Mouse (Mus musculus) layer of hippocampus, postnatal 36 days (tissue): ENCODE measurements at regions not wholly inside any gene's neighbourhood (a gene's known extent, or its start where the extent isn't known, plus 50 kb on each side); places are given as distances from the start of the nearest gene placed in this dataset.

Source experiments
- DNase-seq, 2 experiments: peaks; one replicate each; pipeline ENCODE4 v3.0.0; 2022

DNA sequence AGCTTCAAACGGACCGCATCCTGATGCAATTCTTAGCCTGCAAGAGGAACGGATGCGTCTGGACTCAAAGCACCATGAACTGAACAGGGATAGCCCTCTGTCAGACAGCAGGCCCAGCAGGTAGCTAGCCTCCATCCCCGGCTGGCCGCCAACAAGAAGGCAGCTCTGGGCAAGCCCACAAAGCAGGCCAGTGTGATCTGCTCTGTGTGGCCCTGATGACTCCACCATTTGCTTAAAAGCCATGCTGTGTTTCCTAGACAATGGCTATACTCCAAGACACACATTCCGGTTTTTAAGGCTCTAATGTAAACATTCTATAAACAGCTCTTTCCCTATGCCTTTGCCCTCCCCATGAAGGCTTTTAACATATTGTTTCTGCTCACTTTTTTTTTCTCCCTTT is 313.8 kb upstream of the Clint1 start:
- DNase-seq, result no peak

DNA sequence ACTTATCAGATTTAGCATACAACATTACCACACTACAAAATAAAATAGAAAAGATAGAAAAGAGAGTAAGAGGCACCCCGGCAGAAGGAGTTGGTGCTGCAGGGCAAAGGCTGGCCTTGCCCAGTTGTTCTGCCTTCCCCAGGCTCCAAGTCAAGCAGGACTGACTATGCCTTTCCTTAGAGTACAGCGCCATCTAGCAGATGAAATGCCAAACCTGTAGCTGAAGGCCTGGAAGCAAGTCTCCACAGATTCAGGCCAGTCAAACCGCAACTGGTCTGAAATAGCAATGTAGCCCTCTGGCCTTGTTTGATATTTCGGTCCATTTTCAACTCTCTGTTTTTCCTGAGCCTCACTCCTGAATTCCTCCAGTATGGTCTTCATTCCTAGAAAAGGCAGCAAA is 312.4 kb upstream of the Clint1 start:
- DNase-seq, result peak; percentile 51 to 58

DNA sequence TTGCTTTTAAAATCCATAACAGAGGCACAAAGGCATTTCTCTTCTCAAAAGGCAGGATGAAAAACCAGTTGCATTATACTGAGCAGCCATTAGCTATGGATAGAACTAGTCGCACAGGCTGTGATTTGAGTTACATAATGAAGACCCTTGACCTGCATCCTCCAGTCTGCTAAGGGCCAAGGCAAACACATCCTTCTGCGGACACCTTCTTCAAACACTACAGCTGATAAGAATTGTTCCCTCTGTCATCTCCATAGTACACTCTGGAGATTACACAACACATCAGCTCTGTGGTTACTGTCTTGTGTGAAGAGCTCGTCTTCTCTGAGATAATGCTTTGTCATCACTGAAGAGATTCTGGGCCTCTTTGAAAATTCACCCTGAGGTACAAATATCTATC is 307.3 kb upstream of the Clint1 start:
- no peak for DNase-seq

DNA sequence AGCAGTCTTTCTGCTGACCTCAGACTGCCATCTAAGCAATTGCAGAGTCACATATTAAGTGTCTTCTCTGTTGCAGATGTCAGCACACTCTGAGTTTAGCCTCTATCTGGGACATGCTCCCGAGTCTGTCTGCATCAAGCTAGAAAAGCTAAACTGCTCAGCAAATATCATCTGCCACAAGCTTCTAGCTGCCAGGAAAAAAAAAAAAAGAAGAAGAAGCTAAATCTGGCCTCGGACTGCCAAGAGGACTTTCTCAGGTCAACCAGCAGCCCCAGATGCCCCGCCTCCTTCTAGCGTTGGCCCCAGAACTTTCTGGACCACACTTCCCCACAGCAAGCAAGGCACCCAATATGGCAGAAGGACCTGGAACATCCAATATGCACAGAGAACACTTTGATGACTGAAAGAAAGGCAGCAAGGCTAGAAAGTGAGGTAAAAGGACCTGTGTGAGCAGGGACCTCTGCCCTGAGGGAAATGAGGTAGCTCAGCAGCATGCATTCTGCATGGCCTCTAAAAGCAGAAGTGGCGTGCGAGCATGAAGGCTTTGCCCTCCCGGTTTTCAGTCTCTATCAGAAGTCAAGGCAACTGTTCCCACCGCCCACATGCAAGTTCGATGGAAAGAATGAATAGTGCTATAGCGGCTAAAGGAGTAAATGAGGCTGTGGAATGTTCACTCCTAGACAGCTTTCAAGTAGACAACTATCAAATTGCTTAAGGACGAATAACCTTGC is 305.8 kb upstream of the Clint1 start:
- peak in 1 of 2 experiments; percentile 2 for DNase-seq

DNA sequence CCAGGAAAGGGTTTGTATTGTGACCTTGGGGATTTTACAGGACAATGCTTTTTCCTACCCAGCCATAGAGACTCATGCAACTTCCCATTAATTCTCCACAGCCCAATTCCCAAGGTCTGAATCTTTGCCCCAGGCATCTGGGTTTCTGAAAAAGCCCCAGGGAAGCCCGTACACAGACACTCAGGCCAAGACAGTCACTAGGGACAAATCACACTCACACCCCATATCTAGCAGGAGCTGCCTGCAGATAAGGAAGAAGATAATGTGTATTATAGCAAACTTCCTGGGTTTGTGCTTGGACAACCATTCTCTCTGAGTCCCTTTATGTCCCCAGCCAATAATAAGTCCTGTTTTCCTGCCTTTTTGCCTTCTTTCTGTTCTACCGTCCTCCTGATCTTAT is 305.0 kb upstream of the Clint1 start:
- DNase-seq, result no peak

DNA sequence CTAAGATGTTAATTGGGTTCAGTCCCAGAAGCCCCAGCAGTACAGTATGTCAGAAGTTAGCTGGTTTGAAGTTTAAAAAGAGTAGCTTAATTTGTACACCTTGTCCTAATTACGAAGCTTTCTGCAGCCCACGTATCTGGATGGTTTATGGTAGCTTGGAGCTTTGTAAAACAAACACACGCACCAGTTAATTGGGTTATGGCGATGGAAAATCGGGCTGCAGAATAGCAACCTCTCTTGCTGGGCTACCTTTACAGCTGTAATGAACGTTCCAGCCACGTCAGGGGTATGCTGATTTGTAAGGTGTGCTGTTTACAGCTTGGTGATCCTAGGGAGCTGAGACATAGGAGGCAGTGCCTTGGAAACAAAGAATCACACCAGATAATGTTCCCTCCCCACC is 301.5 kb upstream of the Clint1 start:
- DNase-seq, result no peak

DNA sequence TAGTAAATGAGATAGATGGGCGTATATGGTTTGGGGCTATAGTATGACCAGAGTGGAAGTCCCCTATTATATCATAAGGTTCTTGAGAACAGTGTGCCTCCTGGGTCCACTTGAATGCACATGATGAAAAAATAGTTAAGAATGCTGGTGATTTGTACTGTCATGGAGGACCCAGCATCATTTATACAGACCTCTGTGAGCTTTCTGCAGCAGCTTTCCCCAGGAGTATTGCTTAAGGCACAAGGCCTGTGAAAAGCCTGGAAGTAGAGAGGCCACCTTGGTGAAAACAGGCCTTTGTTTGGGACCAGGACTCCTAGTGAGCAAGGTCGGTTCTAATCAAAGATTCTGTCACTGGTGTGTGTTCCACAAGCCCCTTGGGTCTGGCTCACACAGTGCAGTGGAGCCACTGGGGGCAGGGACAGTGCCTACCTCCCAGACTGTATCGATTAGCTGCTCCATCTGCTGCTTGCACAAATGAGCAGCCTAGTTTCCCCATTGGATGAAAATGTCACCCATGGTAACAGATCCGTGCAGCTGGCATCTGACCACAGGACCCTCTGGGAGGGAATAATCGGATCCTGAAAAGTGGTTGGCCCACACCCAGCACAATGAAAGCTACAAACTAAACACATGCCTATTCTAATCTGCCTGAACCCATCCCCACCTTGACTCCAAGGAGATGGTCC is 274.2 kb upstream of the Clint1 start:
- peak; percentile 11 to 16 for DNase-seq

DNA sequence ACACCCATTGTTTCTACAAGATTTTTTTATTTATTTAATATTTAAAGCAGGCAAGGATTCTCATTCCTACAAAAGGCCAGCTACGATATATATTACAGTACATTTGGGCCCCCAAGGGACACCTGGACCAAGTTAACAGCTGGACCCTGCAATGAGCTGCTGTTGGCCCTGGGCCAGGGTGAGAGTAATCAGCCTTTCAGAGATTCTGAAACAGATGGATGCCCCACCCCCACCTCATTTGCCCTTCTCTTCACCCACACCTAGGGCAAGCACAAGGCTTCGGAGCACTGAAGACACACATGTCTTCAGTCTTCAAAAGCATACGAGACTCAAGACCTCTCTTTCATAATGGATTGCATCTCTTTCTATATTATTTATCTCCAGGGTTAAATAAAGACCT is 259.5 kb upstream of the Clint1 start:
- no peak for DNase-seq

DNA sequence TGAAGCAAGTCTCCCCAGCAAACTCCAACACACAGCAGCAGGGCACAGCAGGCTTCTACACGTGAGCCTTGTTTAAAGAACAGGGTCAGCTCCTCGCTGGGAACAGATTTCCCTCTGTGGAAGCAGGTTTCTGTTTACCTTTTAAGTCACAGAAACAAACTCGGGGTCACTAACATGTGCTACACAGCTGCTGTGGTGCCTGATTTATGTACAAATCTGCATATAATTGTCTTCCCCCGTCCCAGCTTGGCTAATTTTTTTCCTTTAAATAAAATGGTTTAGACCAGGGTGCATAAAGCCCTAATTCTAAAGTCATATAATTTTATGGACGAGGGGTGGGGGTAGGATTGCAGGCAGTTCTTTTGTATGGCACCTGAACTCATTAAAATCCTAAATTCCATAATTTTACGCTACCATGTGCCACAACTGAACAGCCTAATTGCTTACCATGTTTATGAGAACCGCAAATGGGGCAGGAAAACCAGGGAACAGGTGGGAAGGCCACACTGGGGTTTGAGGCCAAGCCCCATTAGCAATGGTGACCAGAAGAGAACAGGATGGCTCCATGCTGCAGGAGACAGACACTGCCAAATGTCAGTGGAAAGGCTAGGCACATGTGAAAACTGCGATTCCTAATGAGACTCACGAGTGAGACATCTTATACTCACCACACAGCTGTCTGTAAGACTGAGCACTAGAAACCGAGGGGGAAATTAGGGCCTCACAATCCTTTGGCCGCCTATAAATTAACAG is 258.8 kb upstream of the Clint1 start:
- no peak for DNase-seq

DNA sequence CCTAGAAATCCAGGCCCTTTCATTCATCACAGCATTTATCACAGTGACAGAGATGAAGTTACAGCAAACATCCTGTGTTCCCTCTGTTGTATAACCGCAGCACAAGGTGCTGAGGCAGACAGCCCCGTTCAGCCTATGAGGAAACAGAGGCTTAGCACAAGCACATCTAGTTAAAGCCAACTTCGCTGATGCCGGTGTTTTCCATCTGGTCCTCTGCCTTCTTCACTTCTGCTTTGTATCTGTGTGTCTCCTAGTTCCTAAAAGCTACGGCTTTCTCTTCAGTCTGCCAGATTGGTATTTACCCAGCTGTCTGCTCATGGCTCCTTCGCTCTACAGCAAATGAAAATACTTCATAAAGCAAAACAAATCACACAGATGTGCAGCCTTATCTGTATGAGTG is 256.5 kb upstream of the Clint1 start:
- DNase-seq, result no peak

DNA sequence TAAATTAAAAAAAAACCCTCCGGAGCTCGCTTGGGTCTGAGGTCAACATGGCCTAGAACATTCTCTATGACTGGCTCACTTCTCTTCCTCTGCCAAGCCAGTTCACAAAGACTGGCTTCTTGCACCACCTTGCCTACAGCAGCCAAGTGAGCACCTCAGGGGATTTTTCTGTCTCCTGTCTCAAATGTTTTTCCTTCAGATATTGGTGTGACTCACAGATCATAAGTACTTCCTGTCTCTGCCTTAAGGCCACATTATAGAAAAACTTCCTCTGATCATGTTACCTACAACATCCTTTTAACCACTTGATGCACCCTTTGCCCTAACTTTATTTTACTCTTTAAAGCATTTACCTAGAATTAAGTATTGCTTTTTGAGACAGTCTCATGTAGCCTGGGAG is 230.0 kb upstream of the Clint1 start:
- DNase-seq, result no peak

DNA sequence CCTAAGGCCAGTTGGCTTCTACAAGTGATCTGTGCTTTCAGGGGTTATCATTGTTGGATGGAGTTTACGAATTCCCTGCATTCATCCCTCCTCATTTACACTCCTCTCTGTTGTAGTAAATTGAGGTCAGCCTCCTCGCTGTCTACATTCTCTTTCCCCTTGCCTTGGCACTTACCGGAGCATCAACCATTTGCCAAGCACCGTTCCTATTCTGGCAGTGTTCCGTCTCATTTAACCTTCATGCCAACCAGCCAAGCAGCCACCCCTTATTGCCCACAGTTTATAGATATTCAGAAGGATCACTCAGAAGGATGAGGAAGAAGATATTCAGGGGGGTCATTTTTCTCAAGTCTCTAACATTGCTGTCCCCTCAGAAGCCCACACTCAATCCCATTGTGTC is 229.2 kb upstream of the Clint1 start:
- DNase-seq, result no peak

DNA sequence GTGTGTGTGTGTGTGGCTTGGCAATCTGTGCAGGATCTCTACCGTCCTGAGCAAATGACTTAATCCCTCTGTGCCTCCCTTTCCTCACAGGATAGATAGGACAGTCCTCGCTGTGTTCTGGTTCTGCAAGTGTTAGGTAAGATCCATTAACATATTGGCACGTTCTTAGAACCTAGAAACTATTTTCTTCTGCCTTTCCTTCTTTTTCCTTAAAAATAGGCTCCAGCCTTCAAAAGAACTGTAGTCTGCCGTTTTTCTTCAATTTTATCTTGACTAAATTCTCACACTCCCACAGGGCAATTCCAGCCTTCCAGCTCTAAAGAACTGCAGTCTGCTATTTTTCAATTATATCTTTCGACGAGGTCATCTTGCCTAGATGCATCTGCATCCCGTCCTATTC is 227.6 kb upstream of the Clint1 start:
- no peak for DNase-seq

DNA sequence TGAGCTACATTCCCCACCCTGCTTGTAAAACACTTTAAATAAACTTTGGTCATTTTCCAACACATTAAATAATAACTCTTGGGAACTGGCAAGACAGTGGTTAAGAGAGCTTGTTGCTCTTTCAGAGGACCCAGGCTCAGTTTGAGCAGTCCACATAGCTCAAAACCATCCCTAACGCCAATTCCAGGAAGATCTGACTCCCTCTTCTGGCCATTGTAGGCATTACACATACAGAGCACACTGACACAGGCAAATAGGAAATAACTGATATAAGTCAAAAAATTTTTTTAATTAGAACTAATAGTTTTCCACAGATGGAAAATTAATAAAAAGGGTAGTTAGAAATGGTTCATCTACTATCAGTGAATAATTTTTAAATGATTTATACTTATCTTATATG is 222.6 kb upstream of the Clint1 start:
- no peak for DNase-seq

DNA sequence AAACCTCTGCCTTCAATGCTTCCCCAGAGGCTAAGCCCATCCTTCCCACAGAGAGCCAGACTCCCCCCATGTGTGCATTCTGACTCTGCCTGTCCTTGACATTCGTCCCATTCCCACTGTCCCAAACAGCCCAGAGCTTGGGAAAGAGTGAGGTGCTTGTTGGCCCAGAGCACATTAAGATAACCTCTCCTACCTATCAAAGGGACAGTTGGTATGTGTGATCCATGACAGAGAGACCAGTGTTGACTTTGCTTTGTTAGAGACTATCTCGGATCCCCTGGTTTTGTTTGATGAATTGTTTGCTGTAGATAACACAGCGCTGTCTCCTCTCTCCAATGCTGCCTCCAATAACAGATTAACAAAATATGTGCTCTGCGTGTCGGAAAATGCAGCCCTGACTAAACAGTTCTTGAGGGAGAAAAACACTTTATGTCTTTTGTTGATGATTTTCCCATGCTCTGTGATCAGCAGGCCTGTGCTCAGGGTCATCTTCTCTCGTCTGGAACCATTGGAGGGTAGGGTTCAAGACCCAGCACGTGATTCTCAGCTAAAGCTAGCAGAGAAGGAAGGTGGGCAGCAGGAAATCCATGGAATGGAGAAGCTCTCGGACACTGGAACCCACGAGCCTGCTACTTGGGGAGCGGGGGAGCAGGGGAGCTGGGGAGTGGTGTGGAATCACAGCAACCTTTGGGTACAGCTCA is 217.2 kb upstream of the Clint1 start:
- no peak for DNase-seq

DNA sequence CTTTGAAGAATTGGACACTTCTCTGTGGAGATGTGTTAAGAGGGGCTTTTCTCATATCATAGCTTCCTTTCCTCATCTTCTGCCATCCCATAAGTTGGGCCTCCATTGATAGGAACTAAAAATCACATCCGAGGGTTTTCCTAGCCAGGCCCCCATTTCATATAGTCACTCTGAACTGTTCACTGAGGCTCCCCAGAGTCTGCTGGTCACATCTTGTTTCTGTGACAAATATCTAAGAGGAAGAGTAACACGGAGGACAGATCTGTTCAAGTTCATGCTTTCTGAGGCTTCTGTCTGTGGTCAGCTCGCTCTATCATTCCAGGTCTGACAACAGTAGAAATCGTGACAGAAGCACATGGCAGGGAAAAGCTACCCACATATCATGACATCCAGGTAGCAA is 216.0 kb upstream of the Clint1 start:
- DNase-seq, result no peak

DNA sequence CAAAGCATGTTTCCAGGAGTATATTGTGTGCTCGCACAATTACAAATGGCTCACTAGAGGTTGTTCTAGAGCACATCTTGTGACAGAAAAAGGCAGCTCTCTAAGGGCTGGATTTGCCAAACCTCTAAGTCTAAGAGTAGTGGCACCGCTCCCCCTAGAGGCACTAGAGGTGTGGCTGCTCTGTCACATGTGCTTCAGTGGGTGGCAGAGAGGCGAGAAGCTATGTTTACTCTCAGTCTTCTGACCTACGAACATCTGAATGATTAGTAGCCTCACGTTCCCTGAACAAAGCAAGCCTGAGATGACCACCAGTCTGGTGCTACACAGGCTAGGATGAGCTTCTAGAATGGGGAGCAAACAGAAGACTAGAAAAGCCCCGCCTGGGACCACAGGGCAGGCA is 212.6 kb upstream of the Clint1 start:
- no peak for DNase-seq

DNA sequence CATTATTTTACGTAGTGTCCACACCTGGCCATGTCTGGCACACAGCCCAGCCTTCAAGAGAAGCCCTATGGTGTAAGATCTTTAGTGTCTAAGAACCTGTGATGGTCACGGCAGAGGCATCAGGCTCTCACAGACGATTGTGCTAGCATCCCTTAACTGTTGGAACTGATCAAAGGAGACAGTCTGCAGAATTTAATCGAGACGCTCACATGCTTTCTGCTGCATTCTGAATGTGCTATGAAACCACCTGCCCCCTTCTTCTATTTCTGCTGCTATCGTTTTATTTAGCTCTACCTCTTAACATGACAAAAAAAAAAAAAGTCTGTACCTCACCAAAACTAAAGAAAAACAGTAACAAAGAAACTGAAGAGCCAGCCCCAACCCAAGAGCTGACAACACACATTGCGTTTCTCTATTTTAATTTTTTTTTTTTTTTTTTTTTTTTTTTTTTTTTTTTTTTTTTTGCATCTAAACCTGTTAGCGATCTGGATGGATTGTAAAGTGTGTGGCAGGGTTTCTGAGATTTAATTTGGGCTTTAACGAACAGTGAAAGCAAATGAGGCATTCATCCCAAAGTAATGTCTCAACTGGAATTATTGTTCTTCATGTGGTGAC is 209.6 kb upstream of the Clint1 start:
- no peak for DNase-seq

DNA sequence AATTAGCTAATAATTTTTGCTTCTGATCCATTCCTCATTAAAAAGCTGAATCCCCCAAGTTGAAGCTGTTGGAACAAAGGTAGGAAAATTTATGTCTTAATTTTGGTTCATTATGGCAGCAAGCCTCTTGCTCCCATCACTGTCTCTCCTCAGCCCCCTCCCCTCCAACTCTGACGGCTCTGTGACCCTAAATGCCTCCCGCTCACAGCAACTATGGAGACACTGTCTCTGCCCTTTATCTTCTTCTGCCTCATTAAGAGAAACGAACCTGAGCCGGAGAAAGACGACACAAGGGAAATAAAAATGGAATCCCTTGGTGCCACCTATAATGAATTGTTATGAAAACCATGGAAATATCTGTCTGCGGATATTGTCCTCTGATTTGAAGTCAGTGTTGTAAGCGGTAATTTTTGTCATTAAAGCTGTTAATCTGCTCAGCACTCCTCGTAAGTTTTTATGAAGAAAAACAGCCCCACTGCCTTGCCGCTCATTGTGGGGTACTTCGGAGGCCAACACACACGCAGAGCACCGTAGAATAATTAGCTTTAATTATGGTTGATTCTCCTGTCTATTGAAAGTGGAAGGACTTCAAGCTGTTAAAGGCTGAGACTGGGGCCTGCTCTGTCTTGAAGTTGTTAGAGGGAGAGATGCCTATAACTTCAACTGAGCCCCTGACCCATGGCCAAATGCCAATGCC is 208.1 kb upstream of the Clint1 start:
- no peak for DNase-seq

DNA sequence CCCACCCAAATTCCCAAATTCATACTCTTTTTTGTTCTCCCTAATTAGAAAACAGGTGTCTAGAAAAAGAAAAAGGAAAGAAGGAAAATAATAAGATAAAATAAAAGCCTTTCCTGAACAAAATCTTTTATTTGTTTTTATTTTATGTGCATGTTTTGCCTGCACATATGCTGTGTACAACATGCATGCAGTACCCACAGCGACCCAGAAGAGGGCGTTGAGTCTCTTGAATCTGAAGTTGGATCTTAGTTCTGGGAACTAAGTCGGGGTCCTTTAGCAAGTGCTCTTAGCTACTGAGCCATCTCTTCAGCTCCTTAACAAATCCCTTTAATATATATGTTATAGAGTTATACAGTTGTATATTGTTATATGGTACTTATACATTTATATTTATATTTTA is 206.0 kb upstream of the Clint1 start:
- no peak for DNase-seq

DNA sequence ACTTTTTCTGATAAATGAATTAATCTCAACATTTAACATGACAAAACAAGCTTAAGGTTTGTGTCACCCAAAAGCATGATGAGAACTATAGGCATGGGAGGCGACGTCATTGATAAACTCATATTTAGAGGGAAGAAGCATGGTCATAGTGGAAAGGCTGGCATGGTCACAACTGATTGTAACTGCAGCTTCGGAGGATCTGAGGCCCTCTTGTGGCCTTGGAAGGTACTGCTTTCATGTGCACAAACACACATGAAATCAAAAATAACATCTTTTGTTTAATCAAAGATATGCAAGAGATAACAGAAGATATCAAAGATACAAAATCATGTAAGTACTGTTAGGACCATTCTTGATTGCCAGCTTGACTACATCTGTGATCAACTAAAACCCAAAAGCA is 204.0 kb upstream of the Clint1 start:
- no peak for DNase-seq

DNA sequence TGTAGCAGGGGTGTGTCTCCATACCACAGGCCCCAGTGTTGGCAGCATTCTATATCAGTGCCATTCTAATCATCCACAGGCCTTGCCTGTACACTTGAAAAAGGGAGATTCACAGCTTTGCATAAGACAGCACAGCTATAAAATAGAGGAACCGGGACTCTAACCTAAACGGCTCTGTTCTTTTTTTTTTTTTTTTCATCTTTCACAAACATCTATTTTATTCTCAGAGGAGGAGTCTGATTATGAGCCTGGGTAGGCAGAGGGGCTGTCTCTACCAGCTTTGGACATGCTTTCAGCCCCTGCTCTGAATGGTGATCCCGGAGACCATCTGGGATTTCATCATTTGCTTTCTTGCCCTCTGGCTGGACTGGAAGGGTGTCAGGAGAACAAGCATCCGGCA is 195.6 kb upstream of the Clint1 start:
- no peak for DNase-seq
